Mouse (Mus musculus) liver, embryonic 14.5 days (tissue): ENCODE measurements at regions not wholly inside any gene's neighbourhood (a gene's known extent, or its start where the extent isn't known, plus 50 kb on each side); places are given as distances from the start of the nearest gene placed in this dataset.
"Not testable (repeated sequence)": the region's sequence is repeated elsewhere in the genome, so short reads cannot be mapped to it uniquely, and the experiment has no call there.

Experiments used
- CTCF ChIP-seq: IDR thresholded peaks from 2 replicates; pipeline ENCODE4 v1.5.1; 2016; ENCODE audit warnings: antibody characterized with exemption, low read depth, control low read depth
- EP300 ChIP-seq: IDR thresholded peaks from 2 replicates; pipeline ENCODE4 v1.6.1; 2016; ENCODE audit warnings: antibody characterized with exemption, low read depth

- TF ChIP-seq CTCF, EP300: not testable (repeated sequence)
These were observed 479.0 kb downstream of the Inhba start for GRCm38 (mm10) chr13:16490680-16491079.
